19 mouse cellular contexts compared by ENCODE assay signal in the genomic region with DNA sequence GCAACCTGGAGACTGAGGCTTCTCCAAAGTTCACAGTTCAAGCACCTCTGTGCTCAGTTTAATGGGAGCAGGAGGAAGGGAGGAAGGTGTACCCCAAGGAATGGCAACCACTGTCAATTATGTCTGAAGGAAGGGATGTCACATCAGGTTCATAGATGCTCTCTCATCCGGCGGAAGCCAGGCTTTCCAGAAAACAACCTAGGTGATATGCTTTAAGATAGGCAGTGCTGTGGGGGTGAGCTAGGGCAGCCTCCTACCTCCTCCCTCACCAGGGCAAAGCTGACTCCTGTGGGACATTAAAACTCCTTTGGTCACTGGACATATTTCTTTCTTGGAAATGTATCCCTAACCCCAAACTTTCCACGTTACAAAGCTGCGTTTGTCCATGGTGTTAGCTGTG. TPM values are rescaled to one million over a fixed set of nuclear protein-coding genes. Genes with fewer than 3 reads are reported as not detected.
A peak's percentile ranks its signal among the peaks of the same experiment; 100 is the strongest.
DNase-seq lines count a peak whose midpoint lies in the region; ATAC-seq lines count a peak whose summit lies in the region.
"Had no signal": no experiment of that assay in that cellular context is flagged by ENCODE, and none has a peak within 500 bp of the region (broad histone marks: within the 10 kb centered on the region; RNA-seq: fewer than 3 reads in every experiment).

No protein-coding gene starts in this region.

- H3K9me3 ChIP-seq in heart, embryonic 16.5 days (replicated peaks; ENCODE audit: control insufficient read depth, low read length) = no peaks in the 10 kb centered on the region
- no peaks in the 10 kb centered on the region for H3K9me3 ChIP-seq in midbrain, embryonic 10.5 days (replicated peaks)
- H3K9me3 ChIP-seq in midbrain, embryonic 13.5 days = no peaks in the 10 kb centered on the region
- no peaks in the 10 kb centered on the region for H3K9me3 ChIP-seq in embryonic facial prominence, embryonic 10.5 days
- H3K9me3 ChIP-seq in limb, embryonic 15.5 days = no peaks in the 10 kb centered on the region
- H3K9me3 ChIP-seq: liver, embryonic 15.5 days; neural tube, embryonic 13.5 days had no signal

- H3K4me2 ChIP-seq in heart, embryonic 16.5 days (ENCODE audit: low read depth, low read length) = peak overlapping the region; percentile 33
- no peak overlapping the region for H3K4me2 ChIP-seq in midbrain, embryonic 13.5 days (replicated peaks)
- 0 out of 2 replicates have a peak overlapping the region, but pooled peaks have one; percentile 7 for H3K4me2 ChIP-seq in limb, embryonic 15.5 days
- H3K4me2 ChIP-seq: liver, embryonic 15.5 days; neural tube, embryonic 13.5 days had no signal

- peaks cover 10% of the 10 kb centered on the region; the same call in 1 of the 2 replicates for H3K36me3 ChIP-seq in heart, embryonic 16.5 days (ENCODE audit: control insufficient read depth, insufficient read depth)
- peaks cover 41% of the 10 kb centered on the region for H3K36me3 ChIP-seq in midbrain, embryonic 10.5 days
- peaks cover 45% of the 10 kb centered on the region for H3K36me3 ChIP-seq in midbrain, embryonic 13.5 days
- H3K36me3 ChIP-seq in embryonic facial prominence, embryonic 10.5 days (replicated peaks) = peaks cover 25% of the 10 kb centered on the region
- peaks cover 8% of the 10 kb centered on the region; the same call in 1 of the 2 replicates for H3K36me3 ChIP-seq in limb, embryonic 15.5 days
- H3K36me3 ChIP-seq: liver, embryonic 15.5 days had no signal

- no peak overlapping the region for H3K9ac ChIP-seq in heart, embryonic 16.5 days (ENCODE audit: low read length)
- H3K9ac ChIP-seq in midbrain, embryonic 13.5 days (replicated peaks) = no peak overlapping the region
- H3K9ac ChIP-seq in limb, embryonic 15.5 days = no peak overlapping the region
- H3K9ac ChIP-seq: liver, embryonic 15.5 days; neural tube, embryonic 13.5 days had no signal

- H3K27ac ChIP-seq in heart, embryonic 16.5 days (ENCODE audit: low read length) = no peak overlapping the region
- 0 out of 2 replicates have a peak overlapping the region, but pooled peaks have one; percentile 28 for H3K27ac ChIP-seq in midbrain, embryonic 10.5 days (replicated peaks)
- H3K27ac ChIP-seq in midbrain, embryonic 13.5 days = no peak overlapping the region
- 0 out of 2 replicates have a peak overlapping the region, but pooled peaks have one; percentile 41 for H3K27ac ChIP-seq in embryonic facial prominence, embryonic 10.5 days (replicated peaks)
- H3K27ac ChIP-seq in limb, embryonic 15.5 days = no peak overlapping the region; the same call in 1 of the 2 replicates
- H3K27ac ChIP-seq: liver, embryonic 15.5 days; neural tube, embryonic 13.5 days had no signal

- 69% methylated on average over 4 of the region's 4 CpGs for WGBS in heart, embryonic 16.5 days
- WGBS in midbrain, embryonic 10.5 days = 85% methylated on average over 4 of the region's 4 CpGs
- WGBS in midbrain, embryonic 13.5 days = 78% methylated on average over 4 of the region's 4 CpGs
- WGBS in embryonic facial prominence, embryonic 10.5 days = 83% methylated on average over 4 of the region's 4 CpGs
- WGBS in limb, embryonic 15.5 days = 65% methylated on average over 4 of the region's 4 CpGs

- peaks cover 12% of the 10 kb centered on the region for H3K4me1 ChIP-seq in heart, embryonic 16.5 days (ENCODE audit: control insufficient read depth, insufficient read depth, low read length)
- H3K4me1 ChIP-seq in midbrain, embryonic 10.5 days = peaks cover 19% of the 10 kb centered on the region
- peaks cover 7% of the 10 kb centered on the region for H3K4me1 ChIP-seq in midbrain, embryonic 13.5 days (replicated peaks)
- H3K4me1 ChIP-seq in embryonic facial prominence, embryonic 10.5 days = peaks cover 10% of the 10 kb centered on the region
- peaks cover 23% of the 10 kb centered on the region for H3K4me1 ChIP-seq in limb, embryonic 15.5 days
- H3K4me1 ChIP-seq: liver, embryonic 15.5 days had no signal

- no peak overlapping the region for H3K4me3 ChIP-seq in heart, embryonic 16.5 days (ENCODE audit: low read length)
- H3K4me3 ChIP-seq in midbrain, embryonic 10.5 days = no peak overlapping the region
- no peak overlapping the region for H3K4me3 ChIP-seq in midbrain, embryonic 13.5 days (replicated peaks)
- H3K4me3 ChIP-seq in embryonic facial prominence, embryonic 10.5 days = no peak overlapping the region
- H3K4me3 ChIP-seq in limb, embryonic 15.5 days = no peak overlapping the region
- H3K4me3 ChIP-seq: liver, embryonic 15.5 days; neural tube, embryonic 13.5 days had no signal

- DNase-seq in heart, postnatal 4 days = no peak
- DNase-seq in midbrain, embryonic 10.5 days (ENCODE audit: low spot score) = no peak
- DNase-seq in embryonic facial prominence, embryonic 10.5 days (ENCODE audit: low spot score) = no peak
- no peak for DNase-seq in liver
- DNase-seq: adrenal gland, adult 8-10 months; cerebellum, adult 11 months; gastrocnemius, postnatal 14 days; lung, postnatal 10 days; right cerebral cortex, postnatal 25 days; thymus, postnatal 4 days had no signal

- ATAC-seq in heart, embryonic 16.5 days (replicated peaks; ENCODE audit: extremely low read depth, insufficient read depth, low FRiP score) = no peak
- ATAC-seq in midbrain, embryonic 13.5 days = no peak
- no peak for ATAC-seq in limb, embryonic 15.5 days (ENCODE audit: insufficient number of reproducible peaks, low FRiP score, low TSS enrichment, low read depth)

- H3K27me3 ChIP-seq in heart, embryonic 16.5 days (ENCODE audit: control insufficient read depth, insufficient read depth, low read length) = no peaks in the 10 kb centered on the region
- H3K27me3 ChIP-seq in midbrain, embryonic 10.5 days (ENCODE audit: low read depth, poor library complexity, severe bottlenecking) = no peaks in the 10 kb centered on the region
- H3K27me3 ChIP-seq in midbrain, embryonic 13.5 days = no peaks in the 10 kb centered on the region
- H3K27me3 ChIP-seq in embryonic facial prominence, embryonic 10.5 days (replicated peaks; ENCODE audit: low read depth, poor library complexity, severe bottlenecking) = no peaks in the 10 kb centered on the region
- H3K27me3 ChIP-seq in limb, embryonic 15.5 days = no peaks in the 10 kb centered on the region
- H3K27me3 ChIP-seq: CH12.LX; liver, embryonic 15.5 days; neural tube, embryonic 13.5 days had no signal

RNA-seq across cellular contexts. Expression of gene Rassf2, which starts 36.9 kb away (rescaled TPM):
- polyA plus RNA-seq in heart, embryonic 16.5 days (2015; fragmentation: Nextera tagmentation; extraction: Ambion mirVana) = 10.6 and 12.5 TPM in 2 replicates
- 10 to 100 TPM; 13.7 to 15.2 TPM for total RNA-seq in heart, postnatal 4 days (2021)
- 28.6 and 34.2 TPM in 2 replicates for polyA plus RNA-seq in midbrain, embryonic 10.5 days (2016; fragmentation: Nextera tagmentation; extraction: Ambion mirVana)
- polyA plus RNA-seq in midbrain, embryonic 13.5 days (2015; fragmentation: Nextera tagmentation; extraction: Ambion mirVana) = 28.0 and 29.6 TPM in 2 replicates
- 10.6 and 14.2 TPM in 2 replicates for polyA plus RNA-seq in embryonic facial prominence, embryonic 10.5 days (2016; fragmentation: Nextera tagmentation; extraction: Ambion mirVana)
- polyA plus RNA-seq in limb, embryonic 15.5 days (2015; fragmentation: Nextera tagmentation; extraction: Ambion mirVana) = 16.2 and 18.4 TPM in 2 replicates

RNA-seq across cellular contexts. Expression of gene Prnd, which starts 42.5 kb away (rescaled TPM):
- polyA plus RNA-seq in heart, embryonic 16.5 days (2015; fragmentation: Nextera tagmentation; extraction: Ambion mirVana) = 22.7 and 25.2 TPM in 2 replicates
- total RNA-seq in heart, postnatal 4 days (2021) = 10 to 100 TPM; 17.6 to 22.9 TPM
- polyA plus RNA-seq in midbrain, embryonic 10.5 days (2016; fragmentation: Nextera tagmentation; extraction: Ambion mirVana) = 3.6 and 5.1 TPM in 2 replicates
- polyA plus RNA-seq in midbrain, embryonic 13.5 days (2015; fragmentation: Nextera tagmentation; extraction: Ambion mirVana) = 8.7 and 9.2 TPM in 2 replicates
- 6.6 and 10.0 TPM in 2 replicates for polyA plus RNA-seq in embryonic facial prominence, embryonic 10.5 days (2016; fragmentation: Nextera tagmentation; extraction: Ambion mirVana)
- polyA plus RNA-seq in limb, embryonic 15.5 days (2015; fragmentation: Nextera tagmentation; extraction: Ambion mirVana) = 49.7 and 54.0 TPM in 2 replicates
- total RNA-seq: hematopoietic stem cell, adult 5-6 weeks; left cerebral cortex, postnatal 25 days; megakaryocyte-erythroid progenitor cell, adult 5-6 weeks had no signal

Comparison
In these comparisons a context has a peak if more than half of its experiments do, and no peak if none do; other contexts are left out.
1. H3K27ac ChIP-seq: peak in midbrain, embryonic 10.5 days (single experiment) and embryonic facial prominence, embryonic 10.5 days (single experiment); none in heart, embryonic 16.5 days (single experiment), midbrain, embryonic 13.5 days (single experiment) and limb, embryonic 15.5 days (single experiment).